Mouse (Mus musculus) B cell, adult 67 days (primary cell): ENCODE data around the gene Mark3. TPM values are rescaled to one million over a fixed set of nuclear protein-coding genes. Genes with fewer than 3 reads are reported as not detected.

Source experiments
- total RNA-seq, 2 experiments: library from RNA; stranded (reverse); gene quantifications; 4 replicates each; pipeline ENCODE4 v1.2.4; 2023

Gene Mark3
- 10 to 100 TPM; 80.1 to 88.4 TPM for total RNA-seq

DNA sequence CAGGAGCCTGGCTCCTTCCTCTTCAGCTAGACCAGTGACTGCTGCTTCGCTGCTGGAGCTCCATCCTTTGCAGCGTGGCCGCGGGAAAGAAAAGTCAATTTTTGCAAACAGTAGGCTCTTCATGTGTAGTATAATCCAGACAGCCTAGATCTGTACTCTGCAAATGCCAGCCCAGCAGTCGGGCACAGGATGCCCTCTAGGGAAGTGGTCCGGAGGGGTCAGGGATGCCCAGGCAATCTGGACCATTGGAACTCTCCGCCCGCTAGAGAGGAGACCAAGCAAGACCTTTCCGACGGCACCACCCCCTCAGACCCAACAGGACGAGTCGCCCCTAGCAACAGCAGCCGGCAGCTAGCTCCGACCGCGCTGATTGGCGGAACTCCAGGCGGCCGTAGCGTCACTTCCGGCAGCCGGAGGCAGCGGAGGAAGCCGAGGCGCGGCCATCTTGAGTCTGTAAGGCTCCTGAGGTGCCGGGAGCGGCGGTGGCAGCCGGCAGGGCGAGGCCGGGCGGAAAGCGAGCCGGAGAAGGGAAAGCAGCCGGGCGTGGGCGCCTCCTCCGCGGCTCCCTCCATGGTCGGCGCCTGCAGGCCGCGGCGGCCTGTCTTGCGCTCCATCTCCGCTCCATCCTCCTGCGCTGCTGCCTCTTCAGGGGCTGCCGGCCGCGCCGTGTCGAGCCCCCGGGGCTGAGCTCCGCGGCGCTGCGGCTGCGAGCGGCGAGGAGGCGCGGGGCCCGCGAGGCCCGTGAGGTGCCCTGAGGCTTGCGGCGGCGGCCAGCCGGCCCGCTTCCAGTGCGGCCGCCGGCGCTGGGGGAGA, at the start of gene Mark3:
Mark3 (plus strand) TSS at position 450 of the 813 bp plus-strand sequence.

DNA sequence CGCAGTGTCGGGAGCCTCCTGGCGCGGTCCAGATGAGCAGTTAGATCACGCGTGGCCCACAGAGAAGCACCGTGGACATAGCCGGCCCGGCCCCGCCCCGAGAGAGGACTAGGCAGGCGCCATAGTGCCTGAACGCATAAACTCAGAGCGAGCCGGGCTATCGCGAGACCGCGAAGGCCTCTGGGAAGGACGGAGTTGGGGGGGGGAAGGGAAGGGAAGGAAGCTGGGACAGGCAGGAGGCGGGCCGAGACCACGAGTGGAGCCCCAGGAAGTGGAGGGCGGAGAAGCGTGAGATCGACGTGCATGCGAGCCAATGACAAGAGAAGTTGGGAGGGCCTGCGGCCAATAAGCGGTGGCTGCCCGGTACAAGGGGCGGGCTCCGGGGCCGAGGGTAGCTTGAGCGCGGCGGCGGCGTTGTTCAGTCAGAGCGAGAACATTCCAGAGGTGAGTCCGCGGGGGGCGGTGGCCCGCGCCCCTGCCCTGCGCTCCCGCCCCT, 36.5 kb upstream of the Mark3 start, which contains the start of gene Eif5:
Eif5 (plus strand) TSS at position 221 of the 496 bp plus-strand sequence.

DNA sequence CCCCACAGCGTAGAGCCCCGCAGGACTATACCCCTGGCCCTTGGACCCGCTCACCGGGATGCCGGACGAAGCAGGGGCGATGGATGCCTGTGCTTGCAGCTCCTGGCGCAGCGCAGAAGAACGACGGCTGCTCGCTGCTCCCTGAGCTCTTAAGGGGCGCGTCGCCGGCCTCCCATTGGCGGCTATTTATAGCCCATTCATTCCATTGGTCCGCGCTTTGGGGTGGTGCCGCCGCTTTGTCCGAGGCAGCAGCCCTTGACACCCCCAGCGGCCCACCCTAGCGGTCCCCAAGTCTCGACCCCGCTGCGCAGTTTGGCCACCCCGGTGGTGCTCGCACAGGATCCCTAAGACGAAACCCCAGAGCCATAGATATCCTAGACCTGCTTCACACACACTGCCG, 97.9 kb downstream of the Mark3 start, which contains the start of gene Ckb:
Ckb (minus strand) TSS at position 163 of the 400 bp plus-strand sequence.

DNA sequence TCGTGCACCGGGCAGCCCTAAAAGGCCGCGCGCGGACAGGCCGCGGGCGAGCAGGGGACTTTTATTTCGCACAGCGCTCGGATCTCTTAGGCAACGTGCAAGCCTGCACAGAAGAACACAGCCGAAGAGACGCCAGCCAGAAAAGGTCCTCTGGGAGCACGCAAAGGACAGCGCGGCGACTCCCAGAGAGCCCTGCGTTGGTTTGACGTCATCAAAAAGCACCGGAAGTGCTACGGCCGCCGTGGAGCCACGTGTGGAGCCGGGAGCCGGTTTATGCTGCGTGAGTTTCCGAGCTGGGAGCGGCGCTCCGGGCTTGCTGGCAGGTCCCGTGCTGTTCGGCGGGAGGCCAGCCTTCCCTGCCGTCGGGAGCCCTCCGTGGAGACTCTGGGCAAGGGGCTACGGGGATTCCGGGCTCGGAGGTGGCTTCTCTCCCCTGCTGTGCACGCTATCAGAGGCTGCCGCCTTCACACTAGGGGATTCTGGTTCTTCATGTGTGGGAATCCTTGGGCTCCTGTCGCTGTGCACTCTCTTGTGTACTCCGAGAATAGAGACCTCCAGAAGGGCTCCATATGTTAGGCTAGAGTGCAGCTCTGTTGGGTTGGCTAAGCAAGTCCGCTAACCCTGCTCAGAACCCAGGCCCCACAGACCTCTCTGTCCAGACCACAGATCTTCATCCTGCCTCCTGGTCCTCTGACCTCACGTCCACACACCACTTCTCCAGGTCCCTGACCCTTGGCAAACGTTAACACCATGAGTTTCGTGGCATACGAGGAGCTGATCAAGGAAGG, 103.8 kb downstream of the Mark3 start, which contains the start of gene Trmt61a:
Trmt61a (plus strand) TSS at position 224 of the 788 bp plus-strand sequence.

Other genes with a start within 250 kb of the Mark3 start
- 10 to 100 TPM in 1 of 2 experiments, 1 to 10 TPM in 1; 8.5 to 16.5 TPM for gene Cdc42bpb, start 196.8 kb upstream of the Mark3 start, total RNA-seq
- gene Lbhd2, start 167.7 kb upstream of the Mark3 start, total RNA-seq = not detected
- gene Exoc3l4, start 157.5 kb upstream of the Mark3 start, total RNA-seq = under 1 TPM in 1 of 2 experiments, not detected in 1; 0.84 TPM
- gene Tnfaip2, start 132.1 kb upstream of the Mark3 start, total RNA-seq = 1 to 10 TPM; 1.2 to 5.5 TPM
- not detected for gene Gm266, start 88.7 kb upstream of the Mark3 start, total RNA-seq
- 1,000 to 10,000 TPM in 1 of 2 experiments, 100 to 1,000 TPM in 1; 905 to 1,049 TPM for gene Eif5, start 36.5 kb upstream of the Mark3 start, total RNA-seq
- 1 to 10 TPM in 1 of 2 experiments, under 1 TPM in 1; 0.27 to 2.6 TPM for gene Ckb, start 97.8 kb downstream of the Mark3 start, total RNA-seq
- 10 to 100 TPM; 12.2 to 14.1 TPM for gene Trmt61a, start 103.6 kb downstream of the Mark3 start, total RNA-seq
- gene Bag5, start 138.7 kb downstream of the Mark3 start, total RNA-seq = 10 to 100 TPM; 26.5 to 27.5 TPM
- 10 to 100 TPM; 26.8 to 29.0 TPM for gene Apopt1, start 138.7 kb downstream of the Mark3 start, total RNA-seq
- gene Klc1, start 184.3 kb downstream of the Mark3 start, total RNA-seq = 10 to 100 TPM; 80.6 to 93.3 TPM
- gene Xrcc3, start 239.3 kb downstream of the Mark3 start, total RNA-seq = 1 to 10 TPM; 2.1 to 2.6 TPM
- 1 to 10 TPM; 1.8 to 2.7 TPM for gene Zfyve21, start 239.6 kb downstream of the Mark3 start, total RNA-seq